Mouse (Mus musculus) erythroblast, adult 5-6 weeks (primary cell): Measurements from ENCODE around the gene Cbln1. TPM values are rescaled to one million over a fixed set of nuclear protein-coding genes. Genes with fewer than 3 reads are reported as not detected.

ENCODE experiments used
- total RNA-seq, 2 experiments: library from RNA; stranded (forward) in 1 of 2; stranded (reverse) in 1 of 2; fragments of 150-400 nt in 1 of 2; fragments of 200-764, 138-1000 nt in 1 of 2; gene quantifications; 2 replicates each; pipeline versions ENCODE4 v1.2.3 to v1.2.4; 2015 to 2017; ENCODE audit warnings: low replicate concordance in 2 of 2

The Cbln1 gene
- total RNA-seq, 2 experiments from 2014 or later = not detected

Other genes with a start within 250 kb of the Cbln1 start
- gene 4933402J07Rik, start 91.2 kb upstream of the Cbln1 start, total RNA-seq (2015; ENCODE audit: low replicate concordance) = not detected in 2 replicates
- gene 4933402J07Rik, start 91.2 kb upstream of the Cbln1 start, total RNA-seq (2017; ENCODE audit: low replicate concordance) = not detected in 2 replicates